Mouse (Mus musculus): ENCODE data around the gene Tcea2. TPM values are rescaled to one million over a fixed set of nuclear protein-coding genes. Genes with fewer than 3 reads are reported as not detected.

The Tcea2 gene
- polyA plus RNA-seq, 1 experiment from 2014 or later = 22.6 TPM

GRCm38 (mm10) chr2:181653523-181653922 lies 26.6 kb upstream of the Tcea2 start:
- no peaks in the 10 kb centered on the region for H3K9me3 ChIP-seq (ENCODE audit: control insufficient read depth, low read length)
- no peak overlapping the region for H3K27ac ChIP-seq (ENCODE audit: low read depth, low read length)
- H3K36me3 ChIP-seq (ENCODE audit: control insufficient read depth, insufficient read depth, low read length) = peaks cover 17% of the 10 kb centered on the region; the same call in 1 of the 2 replicates
- no peak overlapping the region for H3K4me2 ChIP-seq (ENCODE audit: low read depth, low read length, severe bottlenecking)
- DNase-seq (ENCODE audit: low spot score) (no peak), ATAC-seq (replicated peaks; ENCODE audit: low FRiP score) (no peak)
- H3K9ac ChIP-seq (ENCODE audit: low read length) = no peak overlapping the region
- H3K4me3 ChIP-seq (ENCODE audit: low read depth, low read length) = no peak overlapping the region
- WGBS = 88% methylated on average over 1 of the region's 1 CpGs
- H3K4me1 ChIP-seq (replicated peaks; ENCODE audit: control insufficient read depth, insufficient read depth, low read length) = no peaks in the 10 kb centered on the region
- no peaks in the 10 kb centered on the region for H3K27me3 ChIP-seq (ENCODE audit: control insufficient read depth, insufficient read depth, low read length)

- ATAC-seq (replicated peaks; ENCODE audit: low FRiP score) = no peak
- Histone ChIP-seq H3K27ac (ENCODE audit: low read depth, low read length) (no peak within 1 kb of the TSS), H3K36me3 (ENCODE audit: control insufficient read depth, insufficient read depth, low read length) (peaks cover 3% of the 10 kb centered on the region; the same call in 1 of the 2 replicates), H3K9me3 (ENCODE audit: control insufficient read depth, low read length) (no peaks in the 10 kb centered on the region), H3K4me2 (ENCODE audit: low read depth, low read length, severe bottlenecking) (no peak within 1 kb of the TSS), H3K9ac (ENCODE audit: low read length) (no peak within 1 kb of the TSS), H3K4me1 (replicated peaks; ENCODE audit: control insufficient read depth, insufficient read depth, low read length) (no peaks in the 10 kb centered on the region), H3K4me3 (ENCODE audit: low read depth, low read length) (no peak within 1 kb of the TSS), H3K27me3 (ENCODE audit: control insufficient read depth, insufficient read depth, low read length) (no peaks in the 10 kb centered on the region)
- DNase-seq (ENCODE audit: low spot score) = no peak
- WGBS = 68% methylated on average over 3 of the region's 3 CpGs
Observed at GRCm38 (mm10) chr2:181656734-181657133, 23.4 kb upstream of the Tcea2 start, which contains the start of gene Gm29797. Gene Gm29797, plus strand, starts transcription at chr2:181657034.

GRCm38 (mm10) chr2:181657441-181657840 lies 22.7 kb upstream of the Tcea2 start:
- Histone ChIP-seq H3K4me1 (replicated peaks; ENCODE audit: control insufficient read depth, insufficient read depth, low read length) (no peaks in the 10 kb centered on the region), H3K27me3 (ENCODE audit: control insufficient read depth, insufficient read depth, low read length) (no peaks in the 10 kb centered on the region), H3K9ac (ENCODE audit: low read length) (no peak overlapping the region), H3K27ac (ENCODE audit: low read depth, low read length) (no peak overlapping the region), H3K36me3 (ENCODE audit: control insufficient read depth, insufficient read depth, low read length) (no peaks in the 10 kb centered on the region; the same call in 1 of the 2 replicates), H3K4me3 (ENCODE audit: low read depth, low read length) (no peak overlapping the region), H3K4me2 (ENCODE audit: low read depth, low read length, severe bottlenecking) (no peak overlapping the region), H3K9me3 (ENCODE audit: control insufficient read depth, low read length) (no peaks in the 10 kb centered on the region)
- WGBS = 81% methylated on average over 2 of the region's 2 CpGs
- ATAC-seq (replicated peaks; ENCODE audit: low FRiP score) (no peak), DNase-seq (ENCODE audit: low spot score) (no peak)

- H3K4me2 ChIP-seq (ENCODE audit: low read depth, low read length, severe bottlenecking) = no peak overlapping the region
- H3K4me3 ChIP-seq (ENCODE audit: low read depth, low read length) = no peak overlapping the region
- H3K27ac ChIP-seq (ENCODE audit: low read depth, low read length) = no peak overlapping the region
- H3K36me3 ChIP-seq (ENCODE audit: control insufficient read depth, insufficient read depth, low read length) = no peaks in the 10 kb centered on the region; the same call in 1 of the 2 replicates
- no peak overlapping the region for H3K9ac ChIP-seq (ENCODE audit: low read length)
- no peaks in the 10 kb centered on the region for H3K27me3 ChIP-seq (ENCODE audit: control insufficient read depth, insufficient read depth, low read length)
- ATAC-seq (replicated peaks; ENCODE audit: low FRiP score) = no peak
- H3K9me3 ChIP-seq (ENCODE audit: control insufficient read depth, low read length) = no peaks in the 10 kb centered on the region
- H3K4me1 ChIP-seq (replicated peaks; ENCODE audit: control insufficient read depth, insufficient read depth, low read length) = no peaks in the 10 kb centered on the region
- WGBS = 85% methylated on average over 7 of the region's 7 CpGs
- DNase-seq (ENCODE audit: low spot score) = no peak
Observed at GRCm38 (mm10) chr2:181658528-181658927, 21.6 kb upstream of the Tcea2 start.

GRCm38 (mm10) chr2:181658930-181659555 lies 21.1 kb upstream of the Tcea2 start:
- Histone ChIP-seq H3K4me1 (replicated peaks; ENCODE audit: control insufficient read depth, insufficient read depth, low read length) (no peaks in the 10 kb centered on the region), H3K9me3 (ENCODE audit: control insufficient read depth, low read length) (no peaks in the 10 kb centered on the region), H3K9ac (ENCODE audit: low read length) (no peak overlapping the region), H3K4me2 (ENCODE audit: low read depth, low read length, severe bottlenecking) (no peak overlapping the region), H3K27me3 (ENCODE audit: control insufficient read depth, insufficient read depth, low read length) (no peaks in the 10 kb centered on the region), H3K36me3 (ENCODE audit: control insufficient read depth, insufficient read depth, low read length) (no peaks in the 10 kb centered on the region; the same call in 1 of the 2 replicates), H3K4me3 (ENCODE audit: low read depth, low read length) (no peak overlapping the region), H3K27ac (ENCODE audit: low read depth, low read length) (no peak overlapping the region)
- ATAC-seq (replicated peaks; ENCODE audit: low FRiP score) = peak; percentile 47
- WGBS = 34% methylated on average over 17 of the region's 17 CpGs
- no peak for DNase-seq (ENCODE audit: low spot score)

GRCm38 (mm10) chr2:181659609-181660055 lies 20.5 kb upstream of the Tcea2 start:
- Histone ChIP-seq H3K9me3 (ENCODE audit: control insufficient read depth, low read length) (no peaks in the 10 kb centered on the region), H3K4me1 (replicated peaks; ENCODE audit: control insufficient read depth, insufficient read depth, low read length) (no peaks in the 10 kb centered on the region), H3K27me3 (ENCODE audit: control insufficient read depth, insufficient read depth, low read length) (no peaks in the 10 kb centered on the region), H3K4me3 (ENCODE audit: low read depth, low read length) (no peak overlapping the region), H3K36me3 (ENCODE audit: control insufficient read depth, insufficient read depth, low read length) (no peaks in the 10 kb centered on the region; the same call in 1 of the 2 replicates), H3K9ac (ENCODE audit: low read length) (no peak overlapping the region; the same call in 1 of the 2 replicates), H3K27ac (ENCODE audit: low read depth, low read length) (no peak overlapping the region), H3K4me2 (ENCODE audit: low read depth, low read length, severe bottlenecking) (no peak overlapping the region)
- peak; percentile 84 for DNase-seq (ENCODE audit: low spot score)
- WGBS = 8% methylated on average over 9 of the region's 9 CpGs
- peak; percentile 54 for ATAC-seq (replicated peaks; ENCODE audit: low FRiP score)

- no peaks in the 10 kb centered on the region for H3K36me3 ChIP-seq (ENCODE audit: control insufficient read depth, insufficient read depth, low read length)
- no peak overlapping the region for H3K4me3 ChIP-seq (ENCODE audit: low read depth, low read length)
- no peak for DNase-seq (ENCODE audit: low spot score)
- ATAC-seq (replicated peaks; ENCODE audit: low FRiP score) = no peak
- H3K27ac ChIP-seq (ENCODE audit: low read depth, low read length) = no peak overlapping the region
- H3K4me2 ChIP-seq (ENCODE audit: low read depth, low read length, severe bottlenecking) = no peak overlapping the region
- H3K9ac ChIP-seq (ENCODE audit: low read length) = no peak overlapping the region
- 90% methylated on average over 3 of the region's 3 CpGs for WGBS
- no peaks in the 10 kb centered on the region for H3K9me3 ChIP-seq (ENCODE audit: control insufficient read depth, low read length)
- no peaks in the 10 kb centered on the region for H3K27me3 ChIP-seq (ENCODE audit: control insufficient read depth, insufficient read depth, low read length)
- no peaks in the 10 kb centered on the region for H3K4me1 ChIP-seq (replicated peaks; ENCODE audit: control insufficient read depth, insufficient read depth, low read length)
Observed at GRCm38 (mm10) chr2:181662620-181663297, 17.4 kb upstream of the Tcea2 start.

GRCm38 (mm10) chr2:181663298-181663630 lies 16.8 kb upstream of the Tcea2 start:
- 27% methylated on average over 4 of the region's 4 CpGs for WGBS
- H3K9ac ChIP-seq (ENCODE audit: low read length) = no peak overlapping the region

More at GRCm38 (mm10) chr2:181663298-181663630, 16.8 kb upstream of the Tcea2 start:
- Histone ChIP-seq H3K4me1 (replicated peaks; ENCODE audit: control insufficient read depth, insufficient read depth, low read length) (no peaks in the 10 kb centered on the region), H3K36me3 (ENCODE audit: control insufficient read depth, insufficient read depth, low read length) (no peaks in the 10 kb centered on the region), H3K27me3 (ENCODE audit: control insufficient read depth, insufficient read depth, low read length) (no peaks in the 10 kb centered on the region; the same call in 1 of the 2 replicates), H3K27ac (ENCODE audit: low read depth, low read length) (no peak overlapping the region), H3K4me3 (ENCODE audit: low read depth, low read length) (no peak overlapping the region), H3K4me2 (ENCODE audit: low read depth, low read length, severe bottlenecking) (no peak overlapping the region), H3K9me3 (ENCODE audit: control insufficient read depth, low read length) (no peaks in the 10 kb centered on the region)
- ATAC-seq (replicated peaks; ENCODE audit: low FRiP score) (no peak), DNase-seq (ENCODE audit: low spot score) (no peak)

Measured in forebrain, embryonic 11.5 days (tissue).